Mouse (Mus musculus) heart, embryonic 15.5 days (tissue): Measurements from ENCODE around the gene Dnah5. TPM values are rescaled to one million over a fixed set of nuclear protein-coding genes. Genes with fewer than 3 reads are reported as not detected.
A peak's percentile ranks its signal among the peaks of the same experiment; 100 is the strongest.

Experiments used
- ATAC-seq: fragments of 200-750 bp; cut with Nextera tagmentation; replicated peaks from 2 replicates; pipeline ENCODE4 v1.8.0; 2017; ENCODE audit warnings: low read depth, moderate TSS enrichment; ENCODE audit not compliant: insufficient number of reproducible peaks, insufficient read depth, low FRiP score
- H3K27ac ChIP-seq: fragments of 300-500 bp; sonication (generic); 2 replicates; pipeline ENCODE4 v1.5.1; 2015; ENCODE audit warnings: mild to moderate bottlenecking, inconsistent platforms
- H3K27me3 ChIP-seq: fragments of 300-500 bp; sonication (generic); 2 replicates; pipeline ENCODE4 v1.6.1; 2015; ENCODE audit warnings: inconsistent platforms
- H3K36me3 ChIP-seq: fragments of 300-500 bp; sonication (generic); 2 replicates; pipeline ENCODE4 v1.6.1; 2015; ENCODE audit warnings: mild to moderate bottlenecking, inconsistent platforms
- H3K4me1 ChIP-seq: fragments of 300-500 bp; sonication (generic); replicated peaks from 2 replicates; pipeline ENCODE4 v1.6.1; 2015; ENCODE audit warnings: inconsistent platforms
- H3K4me2 ChIP-seq: fragments of 300-500 bp; sonication (generic); 2 replicates; pipeline ENCODE4 v1.6.1; 2015; ENCODE audit warnings: inconsistent platforms, mild to moderate bottlenecking, moderate library complexity
- H3K4me3 ChIP-seq: fragments of 300-500 bp; sonication (generic); 2 replicates; pipeline ENCODE4 v1.5.1; 2015; ENCODE audit warnings: mild to moderate bottlenecking, inconsistent platforms
- H3K9ac ChIP-seq: fragments of 300-500 bp; sonication (generic); 2 replicates; pipeline ENCODE4 v1.6.1; 2015; ENCODE audit warnings: mild to moderate bottlenecking, inconsistent platforms
- H3K9me3 ChIP-seq: fragments of 300-500 bp; sonication (generic); replicated peaks from 2 replicates; pipeline ENCODE4 v1.6.1; 2016; ENCODE audit warnings: inconsistent platforms
- WGBS: fragments of 180-500 bp; shearing (Covaris S2); methylation state at CpG from one replicate; pipeline ENCODE4 v1.1.7; 2015; ENCODE audit warnings: mixed read lengths; 5-methylcytosine and 5-hydroxymethylcytosine counted together
- polyA plus RNA-seq: library from polyadenylated mRNA; unstranded; fragments of >200 nt; fragmentation: Nextera tagmentation; extraction: Ambion mirVana; gene quantifications from 2 replicates; pipeline ENCODE4 v1.2.1, GENCODE M21; 2015

Gene Dnah5
- 0.03 and 0.04 TPM in 2 replicates for polyA plus RNA-seq

DNA sequence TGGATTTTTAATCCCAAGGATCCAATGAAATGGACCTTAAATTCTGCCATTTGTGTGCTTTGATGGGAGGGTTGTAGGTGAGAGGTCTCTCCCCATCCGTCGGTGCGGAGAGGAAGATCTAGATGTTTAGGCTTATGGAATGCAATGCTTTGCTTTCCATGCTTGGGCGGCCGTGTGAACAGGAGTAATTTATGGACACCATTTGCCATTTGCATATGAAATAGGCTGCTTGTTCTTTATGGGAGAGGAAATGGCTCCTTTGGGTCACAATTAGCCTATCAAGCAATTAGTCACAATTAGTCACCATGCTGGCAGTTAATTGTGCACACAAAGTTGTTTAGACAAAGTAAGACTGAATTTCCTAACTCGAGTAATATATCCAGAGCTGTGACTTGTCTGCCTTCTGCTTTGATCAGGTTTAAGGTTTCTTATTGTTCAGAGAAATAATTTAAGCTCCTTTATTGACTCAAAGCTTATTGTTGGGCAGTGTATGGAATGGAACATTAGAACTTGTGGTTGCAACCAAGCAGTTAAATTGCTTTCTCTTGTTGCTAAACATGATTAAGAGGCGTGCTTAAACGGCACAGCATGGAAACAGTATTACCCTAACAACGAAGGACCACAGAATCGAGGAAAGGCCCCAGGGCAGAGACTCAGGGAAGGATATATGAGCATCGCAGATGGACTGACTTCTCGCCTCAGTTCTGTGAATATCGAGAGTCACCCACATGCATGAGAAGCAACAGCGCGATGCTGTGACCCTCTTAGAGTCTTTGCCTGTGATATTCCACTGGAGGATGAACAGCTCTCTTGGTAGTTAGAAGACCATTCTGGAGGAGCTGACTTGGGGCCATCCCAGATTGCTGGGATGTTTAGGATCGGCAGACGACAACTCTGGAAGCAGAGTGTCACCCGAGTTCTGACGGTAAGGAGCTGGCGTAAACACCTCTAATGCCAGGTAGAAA is at the start of gene Dnah5:
Dnah5 (plus strand) TSS at position 642 of the 965 bp plus-strand sequence.
- no peak for ATAC-seq
- H3K36me3 ChIP-seq = no peaks in the 10 kb centered on the region
- H3K4me3 ChIP-seq = no peak within 1 kb of the TSS
- no peaks in the 10 kb centered on the region for H3K27me3 ChIP-seq
- H3K27ac ChIP-seq = no peak within 1 kb of the TSS
- no peak within 1 kb of the TSS for H3K9ac ChIP-seq
- H3K4me1 ChIP-seq = no peaks in the 10 kb centered on the region
- 82% methylated on average over 20 of the region's 20 CpGs for WGBS
- H3K4me2 ChIP-seq = no peak within 1 kb of the TSS
- no peaks in the 10 kb centered on the region for H3K9me3 ChIP-seq

DNA sequence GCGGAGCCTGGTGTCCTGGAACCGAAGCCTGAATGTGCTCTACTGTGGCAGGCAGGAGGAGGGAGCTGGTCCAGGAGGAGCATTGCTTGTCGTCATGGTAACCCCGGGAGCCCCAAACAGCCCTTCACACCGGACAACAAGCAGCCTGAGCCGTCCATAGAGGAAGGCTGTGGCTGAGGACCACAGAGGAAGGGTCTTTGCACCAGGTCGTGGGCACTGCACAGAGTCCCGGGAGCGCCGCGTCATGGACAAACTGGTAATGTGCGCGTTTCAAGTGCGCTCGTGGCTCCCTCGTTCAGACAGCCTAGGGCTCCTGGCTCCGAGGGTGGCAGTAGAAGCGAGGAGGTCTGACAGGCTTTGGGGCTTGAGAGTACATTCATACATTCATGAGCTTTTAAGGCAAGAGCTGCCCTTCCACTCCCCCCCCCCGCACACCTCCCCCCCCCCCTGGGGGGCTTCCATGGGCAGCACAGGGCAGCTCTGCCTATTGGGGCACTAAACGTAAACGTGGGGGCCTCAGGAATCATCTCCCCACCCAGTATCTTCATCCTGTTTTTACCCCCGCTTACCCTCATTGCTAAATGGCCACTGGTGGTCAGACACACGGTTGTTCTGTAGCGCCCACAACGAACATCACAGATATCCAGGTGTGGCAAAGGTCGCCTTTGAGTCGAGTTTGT is 48.6 kb upstream of the Dnah5 start:
- no peaks in the 10 kb centered on the region for H3K36me3 ChIP-seq
- no peak for ATAC-seq
- 11% methylated on average over 26 of the region's 27 CpGs for WGBS
- H3K27ac ChIP-seq = no peak overlapping the region
- H3K4me1 ChIP-seq = peaks cover 9% of the 10 kb centered on the region
- peak overlapping the region; percentile 73 for H3K4me2 ChIP-seq
- peak overlapping the region; percentile 41 for H3K4me3 ChIP-seq
- H3K9ac ChIP-seq = peak overlapping the region; percentile 40; the same call in 1 of the 2 replicates
- H3K9me3 ChIP-seq = no peaks in the 10 kb centered on the region
- 0 out of 2 replicates have a peak, but pooled peaks cover 6% of the 10 kb centered on the region for H3K27me3 ChIP-seq

DNA sequence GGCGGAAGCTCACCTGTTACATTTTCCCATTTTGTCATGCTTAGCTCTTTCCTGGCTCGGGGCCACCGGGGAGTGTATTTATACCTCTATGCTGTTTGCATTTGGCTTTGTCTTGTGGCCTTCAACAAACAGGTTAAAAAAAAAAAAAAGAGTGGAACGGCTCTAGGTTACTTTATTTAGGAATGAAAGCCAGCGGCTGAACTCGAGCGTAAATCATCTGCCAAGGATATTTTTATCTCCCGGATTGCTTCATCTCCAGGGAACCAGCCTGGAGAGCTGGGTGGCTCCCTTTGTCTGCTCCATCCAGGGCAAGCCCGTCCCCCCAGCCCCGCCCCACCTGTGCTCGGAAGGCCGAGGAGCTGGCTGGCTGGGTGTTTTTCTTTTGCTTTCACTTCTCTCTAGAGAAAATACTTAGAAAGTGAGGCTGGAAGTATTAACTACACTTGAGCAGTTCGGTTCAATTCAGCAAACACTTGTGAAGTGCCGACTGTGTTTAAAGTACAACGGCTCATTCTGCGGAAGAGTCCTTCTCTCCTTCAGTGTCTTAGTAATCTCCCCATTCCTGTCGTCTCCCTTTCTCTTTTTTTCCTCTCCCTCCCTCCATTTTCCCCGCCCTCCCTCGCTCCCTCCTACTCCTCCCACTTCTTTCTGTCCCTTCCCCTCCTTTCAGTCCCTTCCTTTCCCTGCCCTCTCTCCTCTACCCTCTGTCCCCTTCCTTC is 44.6 kb upstream of the Dnah5 start:
- Histone ChIP-seq H3K4me2 (peak overlapping the region; percentile 50), H3K27ac (peak overlapping the region; percentile 82), H3K36me3 (no peaks in the 10 kb centered on the region), H3K9me3 (no peaks in the 10 kb centered on the region), H3K9ac (peak overlapping the region; percentile 56), H3K4me1 (peaks cover 16% of the 10 kb centered on the region), H3K27me3 (0 out of 2 replicates have a peak, but pooled peaks cover 6% of the 10 kb centered on the region), H3K4me3 (peak overlapping the region; percentile 51)
- ATAC-seq = peak; percentile 93
- WGBS = under 1% methylated on average over 19 of the region's 19 CpGs

DNA sequence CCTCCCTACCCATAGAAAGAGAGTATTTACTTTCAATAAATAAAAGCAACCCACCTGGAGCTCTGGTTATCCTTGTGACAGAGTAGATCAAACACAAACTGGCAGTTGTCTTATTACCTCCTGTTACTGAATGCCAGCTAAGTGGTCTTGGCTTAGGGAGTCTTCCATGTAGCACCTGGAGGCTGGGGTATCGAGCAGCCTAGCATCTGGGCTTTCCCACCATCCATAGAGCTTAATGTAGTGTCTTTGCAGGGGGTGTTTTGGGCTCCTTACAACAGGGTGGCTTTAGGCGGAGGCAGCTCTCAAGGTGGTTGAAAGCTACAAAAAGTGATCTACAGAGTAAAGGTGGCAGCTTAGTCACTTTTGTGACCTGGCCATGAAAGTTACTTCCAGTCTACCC is 41.3 kb upstream of the Dnah5 start:
- Histone ChIP-seq H3K4me3 (no peak overlapping the region), H3K27ac (no peak overlapping the region), H3K9me3 (no peaks in the 10 kb centered on the region), H3K4me1 (peaks cover 10% of the 10 kb centered on the region), H3K9ac (no peak overlapping the region), H3K4me2 (no peak overlapping the region), H3K36me3 (no peaks in the 10 kb centered on the region), H3K27me3 (no peaks in the 10 kb centered on the region)
- 92% methylated on average over 2 of the region's 2 CpGs for WGBS
- ATAC-seq = no peak

- Histone ChIP-seq H3K27me3 (no peaks in the 10 kb centered on the region), H3K9me3 (no peaks in the 10 kb centered on the region), H3K9ac (no peak overlapping the region), H3K36me3 (no peaks in the 10 kb centered on the region), H3K4me2 (no peak overlapping the region), H3K4me1 (peaks cover 8% of the 10 kb centered on the region), H3K27ac (no peak overlapping the region), H3K4me3 (no peak overlapping the region)
- 77% methylated on average over 7 of the region's 7 CpGs for WGBS
- no peak for ATAC-seq
Measured at GRCm38 (mm10) chr15:28165234-28165633, 38.3 kb upstream of the Dnah5 start.

- Histone ChIP-seq H3K4me3 (no peak overlapping the region), H3K4me2 (no peak overlapping the region), H3K4me1 (peaks cover 8% of the 10 kb centered on the region), H3K27ac (no peak overlapping the region), H3K27me3 (no peaks in the 10 kb centered on the region), H3K9me3 (no peaks in the 10 kb centered on the region), H3K36me3 (no peaks in the 10 kb centered on the region), H3K9ac (no peak overlapping the region)
- ATAC-seq = no peak
- 82% methylated on average over 6 of the region's 6 CpGs for WGBS
Measured at GRCm38 (mm10) chr15:28166090-28166489, 37.5 kb upstream of the Dnah5 start.

- 82% methylated on average over 11 of the region's 11 CpGs for WGBS
Measured at GRCm38 (mm10) chr15:28178951-28179350, 24.6 kb upstream of the Dnah5 start.

DNA sequence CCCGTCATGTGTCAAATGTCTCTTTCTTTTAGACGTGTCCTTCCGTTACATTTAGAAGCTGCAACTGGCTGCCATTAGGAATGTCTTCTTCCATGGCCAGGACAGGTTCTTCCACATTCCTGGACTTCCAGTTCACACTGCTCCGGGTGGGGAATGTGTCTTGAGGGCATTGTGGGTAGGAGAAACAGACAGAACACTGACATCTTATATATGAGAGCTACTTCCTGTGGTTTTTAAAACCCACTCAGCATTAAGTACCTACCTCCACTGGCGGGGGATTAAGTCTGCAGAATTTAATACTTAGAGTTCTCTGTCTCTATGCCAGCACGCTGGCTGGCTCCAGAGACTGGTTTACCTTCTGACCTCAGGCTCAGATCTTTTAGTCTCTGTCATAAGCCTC is 24.0 kb upstream of the Dnah5 start:
- Histone ChIP-seq H3K9ac (no peak overlapping the region), H3K4me3 (no peak overlapping the region), H3K36me3 (no peaks in the 10 kb centered on the region), H3K27me3 (peaks cover 4% of the 10 kb centered on the region), H3K9me3 (no peaks in the 10 kb centered on the region), H3K27ac (no peak overlapping the region), H3K4me2 (no peak overlapping the region), H3K4me1 (0 out of 2 replicates have a peak, but pooled peaks cover 3% of the 10 kb centered on the region)
- no peak for ATAC-seq
- 78% methylated on average over 6 of the region's 6 CpGs for WGBS

More at GRCm38 (mm10) chr15:28178951-28179350, 24.6 kb upstream of the Dnah5 start:
- ATAC-seq = no peak
- Histone ChIP-seq H3K36me3 (no peaks in the 10 kb centered on the region), H3K4me2 (no peak overlapping the region), H3K27ac (no peak overlapping the region), H3K4me1 (0 out of 2 replicates have a peak, but pooled peaks cover 3% of the 10 kb centered on the region), H3K9ac (no peak overlapping the region), H3K27me3 (peaks cover 4% of the 10 kb centered on the region), H3K4me3 (no peak overlapping the region), H3K9me3 (no peaks in the 10 kb centered on the region)

GRCm38 (mm10) chr15:28181862-28182261 is 21.7 kb upstream of the Dnah5 start:
- 0 out of 2 replicates have a peak, but pooled peaks cover 3% of the 10 kb centered on the region for H3K4me1 ChIP-seq
- H3K36me3 ChIP-seq = no peaks in the 10 kb centered on the region
- H3K4me2 ChIP-seq = peak overlapping the region; percentile 80
- peak overlapping the region; percentile 46 for H3K4me3 ChIP-seq
- H3K9me3 ChIP-seq = no peaks in the 10 kb centered on the region
- H3K27ac ChIP-seq = no peak overlapping the region
- peak; percentile 31; the same call in 1 of the 2 replicates for ATAC-seq
- 8% methylated on average over 10 of the region's 10 CpGs for WGBS
- peaks cover 4% of the 10 kb centered on the region for H3K27me3 ChIP-seq
- H3K9ac ChIP-seq = no peak overlapping the region

GRCm38 (mm10) chr15:28182567-28182966 is 21.0 kb upstream of the Dnah5 start:
- H3K27ac ChIP-seq = no peak overlapping the region
- H3K27me3 ChIP-seq = peaks cover 4% of the 10 kb centered on the region
- H3K4me2 ChIP-seq = no peak overlapping the region
- ATAC-seq = no peak
- H3K4me1 ChIP-seq = 0 out of 2 replicates have a peak, but pooled peaks cover 3% of the 10 kb centered on the region
- H3K9me3 ChIP-seq = no peaks in the 10 kb centered on the region
- no peaks in the 10 kb centered on the region for H3K36me3 ChIP-seq
- no peak overlapping the region for H3K9ac ChIP-seq
- H3K4me3 ChIP-seq = no peak overlapping the region
- WGBS = 52% methylated on average over 3 of the region's 3 CpGs
